Mouse (Mus musculus) bone marrow macrophage, adult 2 months (primary cell): ENCODE measurements around the gene Angel1.

ENCODE experiments used
- CTCF ChIP-seq: IDR thresholded peaks from 2 replicates; pipeline ENCODE4 v1.5.1; 2012; ENCODE audit warnings: low read depth, mild to moderate bottlenecking, low read length, moderate library complexity
- POLR2A ChIP-seq: IDR thresholded peaks from 2 replicates; pipeline ENCODE4 v1.6.1; 2012; ENCODE audit warnings: mild to moderate bottlenecking, low read depth, low read length, borderline replicate concordance

- TF ChIP-seq CTCF (no peak), POLR2A (no peak)
These were observed 34.8 kb upstream of the Angel1 start for GRCm38 (mm10) chr12:86761036-86761435.
